27 mouse cellular contexts compared by ENCODE assay signal in the genomic region with DNA sequence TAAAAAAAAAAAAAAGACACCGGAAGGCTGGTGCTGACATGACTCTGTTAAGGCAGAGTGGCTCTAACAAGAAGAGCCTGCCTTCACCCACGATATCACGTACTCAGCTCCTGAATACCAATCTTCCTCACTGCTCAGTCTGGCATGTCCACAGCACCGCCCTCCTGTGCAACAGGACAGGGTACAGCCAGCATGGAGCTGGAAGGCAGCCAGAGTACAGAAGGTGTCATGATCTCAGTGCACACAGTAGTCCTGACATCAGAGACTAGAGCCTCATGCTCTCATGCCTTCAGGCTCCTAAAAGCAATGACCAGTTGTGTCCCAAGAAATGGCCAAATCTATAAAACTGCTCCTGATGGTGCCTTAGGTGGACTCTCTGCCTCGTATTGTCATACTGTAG.
DNase-seq lines count a peak whose midpoint lies in the region; ATAC-seq and TF ChIP-seq lines count a peak whose summit lies in the region.
"Had no signal": no experiment of that assay in that cellular context is flagged by ENCODE, and none has a peak within 500 bp of the region (broad histone marks: within the 10 kb centered on the region; RNA-seq: fewer than 3 reads in every experiment).

No protein-coding gene starts in this region.

- TF ChIP-seq CTCF in liver, adult 2 months (IDR thresholded peaks at IDR 0.05; ENCODE audit: low read depth, low read length): no peak

- 0 out of 2 replicates have a peak, but pooled peaks have one; percentile 20 for ATAC-seq in cerebellum, adult (ENCODE audit: insufficient number of reproducible peaks, low FRiP score, low TSS enrichment)
- no peak for ATAC-seq in kidney, embryonic 15.5 days (replicated peaks; ENCODE audit: low FRiP score)
- ATAC-seq in midbrain, embryonic 11.5 days (ENCODE audit: low FRiP score): no peak
- ATAC-seq: activated CD4-positive, CD25-positive, alpha-beta regulatory T cell, adult 4 months; inflammation-experienced regulatory T-cells, adult 6 months had no signal

- no peaks in the 10 kb centered on the region for H3K36me3 ChIP-seq in kidney, embryonic 15.5 days
- no peaks in the 10 kb centered on the region for H3K36me3 ChIP-seq in liver, adult 2 months (ENCODE audit: control insufficient read depth, insufficient read depth, low read length)
- no peaks in the 10 kb centered on the region for H3K36me3 ChIP-seq in midbrain, embryonic 11.5 days (ENCODE audit: control insufficient read depth, insufficient read depth, low read length)
- H3K36me3 ChIP-seq: embryonic facial prominence, embryonic 10.5 days; embryonic facial prominence, embryonic 15.5 days; forebrain, embryonic 12.5 days; hindbrain, embryonic 10.5 days; hindbrain, embryonic 15.5 days; liver, embryonic 15.5 days had no signal

- H3K27me3 ChIP-seq in kidney, embryonic 15.5 days: peaks cover 33% of the 10 kb centered on the region
- no peaks in the 10 kb centered on the region for H3K27me3 ChIP-seq in liver, adult 2 months (ENCODE audit: control insufficient read depth, insufficient read depth, low read length)
- H3K27me3 ChIP-seq in midbrain, embryonic 11.5 days (ENCODE audit: control insufficient read depth, insufficient read depth, low read length): no peaks in the 10 kb centered on the region
- H3K27me3 ChIP-seq: CH12.LX; embryonic facial prominence, embryonic 15.5 days; hindbrain, embryonic 15.5 days; liver, embryonic 15.5 days had no signal

- no peak overlapping the region for H3K4me2 ChIP-seq in kidney, embryonic 15.5 days
- no peak overlapping the region for H3K4me2 ChIP-seq in midbrain, embryonic 11.5 days
- H3K4me2 ChIP-seq: embryonic facial prominence, embryonic 15.5 days; forebrain, embryonic 12.5 days; hindbrain, embryonic 15.5 days; liver, embryonic 15.5 days had no signal

- no peak overlapping the region for H3K9ac ChIP-seq in kidney, embryonic 15.5 days
- H3K9ac ChIP-seq in liver, adult 2 months (ENCODE audit: low read depth, low read length): no peak overlapping the region
- H3K9ac ChIP-seq in midbrain, embryonic 11.5 days (ENCODE audit: low read length): no peak overlapping the region
- H3K9ac ChIP-seq: embryonic facial prominence, embryonic 15.5 days; forebrain, embryonic 12.5 days; hindbrain, embryonic 15.5 days; liver, embryonic 15.5 days had no signal

- H3K4me3 ChIP-seq in kidney, embryonic 15.5 days (replicated peaks): no peak overlapping the region
- no peak overlapping the region for H3K4me3 ChIP-seq in liver, adult 2 months (ENCODE audit: insufficient read depth, low read depth, low read length)
- H3K4me3 ChIP-seq in midbrain, embryonic 11.5 days (ENCODE audit: low read depth, low read length): no peak overlapping the region
- H3K4me3 ChIP-seq: embryonic facial prominence, embryonic 10.5 days; embryonic facial prominence, embryonic 15.5 days; forebrain, embryonic 12.5 days; hindbrain, embryonic 10.5 days; hindbrain, embryonic 15.5 days; layer of hippocampus, adult 2 months; left cerebral cortex, adult 2 months; liver, embryonic 15.5 days had no signal

- no peaks in the 10 kb centered on the region for H3K79me2 ChIP-seq in liver, adult 2 months (ENCODE audit: control insufficient read depth, insufficient read depth, low read length)

- no peak for TF ChIP-seq POLR2A in liver, adult 2 months (IDR thresholded peaks at IDR 0.05; ENCODE audit: extremely low read depth, insufficient read depth, low read length)

- no peaks in the 10 kb centered on the region for H3K9me3 ChIP-seq in kidney, embryonic 15.5 days (replicated peaks)
- no peaks in the 10 kb centered on the region for H3K9me3 ChIP-seq in midbrain, embryonic 11.5 days (ENCODE audit: control insufficient read depth, low read length)
- H3K9me3 ChIP-seq: embryonic facial prominence, embryonic 10.5 days; embryonic facial prominence, embryonic 15.5 days; forebrain, embryonic 12.5 days; hindbrain, embryonic 10.5 days; hindbrain, embryonic 15.5 days; liver, embryonic 15.5 days had no signal

- WGBS in kidney, embryonic 15.5 days: 77% methylated on average over 5 of the region's 5 CpGs
- WGBS in liver, adult 2 months: 59% methylated on average over 5 of the region's 5 CpGs
- WGBS in midbrain, embryonic 11.5 days: 85% methylated on average over 5 of the region's 5 CpGs

- no peak overlapping the region for H3K27ac ChIP-seq in kidney, embryonic 15.5 days
- no peak overlapping the region for H3K27ac ChIP-seq in liver, adult 2 months (replicated peaks; ENCODE audit: insufficient read depth, low read depth, low read length)
- no peak overlapping the region for H3K27ac ChIP-seq in midbrain, embryonic 11.5 days (ENCODE audit: low read depth, low read length)
- H3K27ac ChIP-seq: embryonic facial prominence, embryonic 10.5 days; embryonic facial prominence, embryonic 15.5 days; forebrain, embryonic 12.5 days; hindbrain, embryonic 10.5 days; hindbrain, embryonic 15.5 days; kidney, postnatal 0 days; layer of hippocampus, adult 2 months; left cerebral cortex, adult 2 months; liver, embryonic 15.5 days had no signal

- no peak for DNase-seq in cerebellum, postnatal 4 days (ENCODE audit: low spot score in 2 of 2)
- peak; percentile 7 for DNase-seq in kidney, adult 18-20 months
- DNase-seq in liver, adult 2 months (ENCODE audit: extremely low read depth, low read depth, low spot score): peak; percentile 40
- DNase-seq in liver: no peak
- DNase-seq in kidney, postnatal 14 days: peak; percentile 2
- DNase-seq in midbrain, embryonic 11.5 days (ENCODE audit: low spot score, missing footprints): no peak
- DNase-seq: adrenal gland, adult 2 months; adrenal gland, postnatal 36 days; gastrocnemius, postnatal 14 days; heart, postnatal 14 days; lung, postnatal 36 days; midbrain, embryonic 14.5 days; right cerebral cortex, postnatal 14 days had no signal

- no peaks in the 10 kb centered on the region for H3K4me1 ChIP-seq in kidney, embryonic 15.5 days
- no peaks in the 10 kb centered on the region for H3K4me1 ChIP-seq in liver, adult 2 months (ENCODE audit: control insufficient read depth, insufficient read depth, low read length)
- no peaks in the 10 kb centered on the region for H3K4me1 ChIP-seq in midbrain, embryonic 11.5 days (ENCODE audit: control insufficient read depth, insufficient read depth, low read length)
- H3K4me1 ChIP-seq: embryonic facial prominence, embryonic 10.5 days; embryonic facial prominence, embryonic 15.5 days; forebrain, embryonic 12.5 days; hindbrain, embryonic 10.5 days; liver, embryonic 15.5 days had no signal

Comparison
In these comparisons a context has a peak if more than half of its experiments do, and no peak if none do; other contexts are left out.
1. DNase-seq: peak in kidney, adult 18-20 months (single experiment), liver, adult 2 months (single experiment) and kidney, postnatal 14 days (single experiment); none in cerebellum, postnatal 4 days (0 of 2), liver (single experiment) and midbrain, embryonic 11.5 days (single experiment).